In the genomic region with DNA sequence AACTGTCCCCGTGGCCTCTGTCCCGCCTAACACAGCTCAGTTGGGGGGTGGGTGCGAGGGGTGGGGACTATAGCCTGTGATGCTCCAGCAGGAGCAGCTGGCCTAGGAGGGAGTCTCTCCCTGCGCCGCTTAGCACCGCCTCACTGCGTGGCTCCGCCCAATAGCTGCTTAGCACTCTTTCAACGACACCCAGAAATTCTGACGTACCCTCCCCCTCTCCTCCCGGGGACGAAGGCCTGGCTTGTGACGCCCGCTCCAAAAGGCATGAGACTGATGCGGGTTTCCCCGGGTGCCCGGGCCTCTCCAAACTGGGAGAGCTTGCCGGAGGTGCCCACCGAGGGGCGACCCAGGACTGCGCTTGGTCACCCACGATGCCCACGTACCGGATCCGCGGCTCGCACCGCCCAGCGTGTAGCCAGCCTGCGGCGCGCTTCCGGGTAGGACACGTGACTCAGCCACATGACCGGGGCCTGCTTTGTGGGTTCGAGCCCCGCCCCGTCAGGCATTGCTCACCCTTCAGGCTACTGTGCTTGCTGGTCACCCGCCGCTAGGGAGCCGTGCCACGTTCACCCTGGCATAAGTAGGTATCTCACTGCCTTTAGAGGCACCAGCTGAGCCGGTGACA, we compare ENCODE assay signal across 8 mouse cellular contexts. TPM values are rescaled to one million over a fixed set of nuclear protein-coding genes. Genes with fewer than 3 reads are reported as not detected.
DNase-seq lines count a peak whose midpoint lies in the region; ATAC-seq and TF ChIP-seq lines count a peak whose summit lies in the region.

TSS of gene Hps1 (minus strand) at position 448 of the 625 bp plus-strand sequence.

- peak; percentile 34; the same call in 1 of the 2 replicates for TF ChIP-seq POLR2A in lung, adult 2 months (IDR thresholded peaks at IDR 0.05; ENCODE audit: borderline replicate concordance, extremely low read depth, low read depth, low read length)

- no peaks in the 10 kb centered on the region for H3K9me3 ChIP-seq in forebrain, embryonic 15.5 days

- DNase-seq in ES-CJ7 (ENCODE audit: low read depth, low spot score): peak; percentile 94
- DNase-seq in cerebellum, adult 11 months: peak; percentile 86
- DNase-seq in heart, postnatal 25 days (ENCODE audit: low spot score): peak; percentile 83
- peak; percentile 90 to 94 for DNase-seq in layer of hippocampus, adult 18-20 months (ENCODE audit: low spot score in 2 of 2)
- DNase-seq in lung, adult 2 months: peak; percentile 86
- DNase-seq in thymus, adult 18-20 months: peak; percentile 85 to 90

- WGBS in forebrain, embryonic 15.5 days: 1% methylated on average over 43 of the region's 43 CpGs
- WGBS in lung, adult 2 months: under 1% methylated on average over 43 of the region's 43 CpGs

- H3K4me1 ChIP-seq in forebrain, embryonic 15.5 days: peaks cover 12% of the 10 kb centered on the region
- 0 out of 2 replicates have a peak, but pooled peaks cover 3% of the 10 kb centered on the region for H3K4me1 ChIP-seq in lung, adult 2 months (ENCODE audit: control insufficient read depth, insufficient read depth, low read length)

- intact Hi-C loops in heart, postnatal 25 days (cut with DNase I): no loop called here

- no peaks in the 10 kb centered on the region for H3K27me3 ChIP-seq in forebrain, embryonic 15.5 days

- peak within 1 kb of the TSS; percentile 59 for H3K4me2 ChIP-seq in forebrain, embryonic 15.5 days (replicated peaks)

- H3K27ac ChIP-seq in forebrain, embryonic 15.5 days (replicated peaks): peak within 1 kb of the TSS; percentile 95

- peak within 1 kb of the TSS; percentile 87 for H3K4me3 ChIP-seq in forebrain, embryonic 15.5 days
- H3K4me3 ChIP-seq in lung, adult 2 months (replicated peaks; ENCODE audit: extremely low read depth, low read depth, low read length): peak within 1 kb of the TSS; percentile 68

- peak within 1 kb of the TSS; percentile 67 for H3K9ac ChIP-seq in forebrain, embryonic 15.5 days (replicated peaks)

- ATAC-seq in forebrain, embryonic 15.5 days (replicated peaks): peak; percentile 99
- ATAC-seq in neutrophil, adult 5-6 weeks (ENCODE audit: extremely low read depth, insufficient number of reproducible peaks, low FRiP score, poor library complexity, severe bottlenecking): peak; percentile 83

- TF ChIP-seq CTCF in lung, adult 2 months (IDR thresholded peaks at IDR 0.05; ENCODE audit: insufficient read depth, low read length): no peak

- no peaks in the 10 kb centered on the region for H3K36me3 ChIP-seq in forebrain, embryonic 15.5 days

RNA-seq across cellular contexts. Expression of gene Hps1, which starts in this region (rescaled TPM):
- 13.8 and 14.0 TPM in 2 replicates for polyA plus RNA-seq in forebrain, embryonic 15.5 days (2015; fragmentation: Nextera tagmentation; extraction: Ambion mirVana)
- total RNA-seq in heart, postnatal 25 days (2021): 1 to 10 TPM; 1.8 to 2.2 TPM
- total RNA-seq in layer of hippocampus, adult 18-20 months (2021): 10 to 100 TPM; 12.8 to 13.9 TPM
- 16.6 and 18.9 TPM in 2 replicates for polyA plus RNA-seq in lung, adult 2 months (2012; rRNA removed)
- 24.7 and 26.5 TPM in 2 replicates for total RNA-seq in neutrophil, adult 5-6 weeks (2017)

Comparison
In these comparisons a context has a peak if more than half of its experiments do, and no peak if none do; other contexts are left out.
1. Peak in every context shown above with its lines: DNase-seq, ATAC-seq, H3K4me3 ChIP-seq and H3K27ac ChIP-seq.